15 mouse cellular contexts compared by ENCODE assay signal in the genomic region with DNA sequence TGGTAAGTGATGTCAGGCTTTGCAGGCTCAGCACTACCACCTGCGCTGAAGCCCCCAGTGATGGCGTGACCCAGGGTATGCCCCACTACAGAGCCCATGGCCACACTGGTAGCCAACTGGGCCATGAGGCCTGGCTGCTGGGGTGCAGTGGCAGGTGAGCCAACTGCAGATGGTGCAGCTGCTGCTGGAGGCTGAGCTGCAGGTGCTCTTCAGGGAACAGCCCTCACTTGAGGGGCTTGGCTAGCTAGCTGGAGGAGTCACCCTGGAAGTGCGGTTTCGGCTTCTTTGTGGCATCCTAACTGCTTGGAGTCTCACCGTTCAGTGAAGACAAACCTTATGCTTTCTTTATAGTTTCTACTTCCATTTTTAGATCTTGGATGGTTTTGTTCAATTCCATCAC.
DNase-seq lines count a peak whose midpoint lies in the region.
"Had no signal": no experiment of that assay in that cellular context is flagged by ENCODE, and none has a peak within 500 bp of the region (broad histone marks: within the 10 kb centered on the region; RNA-seq: fewer than 3 reads in every experiment).

No protein-coding gene starts in this region.

- DNase-seq in gastrocnemius, postnatal 25 days, result peak; percentile 13
- DNase-seq in gastrocnemius, adult 18-20 months (ENCODE audit: low spot score), result no peak
- peak; percentile 56 for DNase-seq in thymus, postnatal 14 days
- peak; percentile 40 for DNase-seq in thymus, postnatal 4 days
- no peak for DNase-seq in lung, postnatal 25 days (ENCODE audit: low spot score)
- DNase-seq in B cell, adult 2 months, result no peak
- DNase-seq: adrenal gland, postnatal 14 days; cerebellum, adult 11 months; cerebellum, adult 9-10 months; cerebellum, postnatal 14 days; forebrain, postnatal 0 days; gastrocnemius, postnatal 36 days; heart, adult 2 months; heart, postnatal 14 days; heart, postnatal 4 days had no signal

Comparison
In these comparisons a context has a peak if more than half of its experiments do, and no peak if none do; other contexts are left out.
1. DNase-seq: peak in gastrocnemius, postnatal 25 days (single experiment), thymus, postnatal 14 days (single experiment) and thymus, postnatal 4 days (single experiment); none in gastrocnemius, adult 18-20 months (single experiment), lung, postnatal 25 days (single experiment) and B cell, adult 2 months (0 of 2).